Mouse (Mus musculus) ES-E14 (cell line): Measurements from ENCODE around the gene Pde2a. TPM values are rescaled to one million over a fixed set of nuclear protein-coding genes. Genes with fewer than 3 reads are reported as not detected.
A peak's percentile ranks its signal among the peaks of the same experiment; 100 is the strongest.

Experiments
- DNase-seq: peaks from one replicate; pipeline ENCODE4 v3.0.0-alpha.2; 2013; ENCODE audit warnings: low read depth, low spot score
- H3K27ac ChIP-seq: 2 replicates; pipeline ENCODE4 v1.5.1; 2012; ENCODE audit warnings: low read depth, mild to moderate bottlenecking, low read length, moderate library complexity, mixed read lengths; ENCODE audit not compliant: poor library complexity, insufficient read depth, severe bottlenecking
- H3K36me3 ChIP-seq: 2 replicates; pipeline ENCODE4 v1.6.1; 2012; ENCODE audit warnings: mild to moderate bottlenecking, low read length, moderate library complexity, mixed read lengths; ENCODE audit not compliant: control insufficient read depth, poor library complexity, insufficient read depth, severe bottlenecking
- H3K4me1 ChIP-seq, 2 experiments: fragments of 150-350 bp in 1 of 2; sonication (generic) in 1 of 2; 2 replicates each; pipeline ENCODE4 v1.6.1; 2012; ENCODE audit warnings: low read length in 2 of 2, mild to moderate bottlenecking in 1 of 2, mixed read lengths in 1 of 2; ENCODE audit not compliant: control insufficient read depth in 2 of 2, insufficient read depth in 2 of 2, poor library complexity in 1 of 2
- H3K4me3 ChIP-seq, 2 experiments: fragments of 150-350 bp in 1 of 2; sonication (generic) in 1 of 2; 2 replicates each; pipeline ENCODE4 v1.5.1; 2012; ENCODE audit warnings: low read length in 2 of 2, low read depth in 1 of 2, mild to moderate bottlenecking in 1 of 2, mixed read lengths in 1 of 2; ENCODE audit not compliant: insufficient read depth in 1 of 2, poor library complexity in 1 of 2, severe bottlenecking in 1 of 2
- H3K9ac ChIP-seq: 2 replicates; pipeline ENCODE4 v1.6.1; 2012; ENCODE audit warnings: low read depth, mild to moderate bottlenecking, low read length, mixed read lengths; ENCODE audit not compliant: poor library complexity, insufficient read depth, severe bottlenecking
- H3K9me3 ChIP-seq: fragments of 150-350 bp; sonication (generic); 2 replicates; pipeline ENCODE4 v1.6.1; 2012; ENCODE audit warnings: low read depth, mild to moderate bottlenecking, low read length; ENCODE audit not compliant: control insufficient read depth, insufficient read depth
- CHD2 ChIP-seq: IDR thresholded peaks from 2 replicates; pipeline ENCODE4 v1.6.1; 2014; ENCODE audit warnings: mild to moderate bottlenecking, low read depth, low read length, inconsistent platforms
- HCFC1 ChIP-seq: IDR thresholded peaks from 2 replicates; pipeline ENCODE4 v1.6.1; 2012; ENCODE audit warnings: low read length, inconsistent platforms, borderline replicate concordance; ENCODE audit not compliant: insufficient read depth
- MAFK ChIP-seq: IDR thresholded peaks from 2 replicates; pipeline ENCODE4 v1.6.1; 2014; ENCODE audit warnings: mild to moderate bottlenecking, low read depth, low read length, inconsistent platforms; ENCODE audit not compliant: insufficient read depth
- ZC3H11A ChIP-seq: IDR thresholded peaks from 2 replicates; pipeline ENCODE4 v1.6.1; 2012; ENCODE audit warnings: low read depth, mild to moderate bottlenecking, inconsistent platforms, low read length, borderline replicate concordance
- ZNF384 ChIP-seq: IDR thresholded peaks from 2 replicates; pipeline ENCODE4 v1.6.1; 2012; ENCODE audit warnings: low read depth, low read length, inconsistent platforms
- in situ Hi-C, 2 experiments: fragments of 600-800 bp; cut with MboI; formaldehyde crosslinking; loops; one replicate each; pipeline ENCODE4 v1.15.1; 2025; ENCODE audit warnings: low sequenced_read_pairs in 2 of 2, inconsistent platforms in 1 of 2; ENCODE audit not compliant: unreplicated experiment in 2 of 2
- total RNA-seq: library from RNA; depleted of rRNA; stranded (reverse); fragments of 300-350 nt; gene quantifications from 2 replicates; pipeline ENCODE4 v1.2.3, GENCODE M21; 2012

Pde2a gene
- total RNA-seq, 1 experiment: 6.2 TPM

GRCm38 (mm10) chr7:101435038-101435437 is 13.5 kb downstream of the Pde2a start:
- no peak for DNase-seq
- in situ Hi-C loops: no loop called here
- Histone ChIP-seq H3K4me1 (no peaks in the 10 kb centered on the region; a peak in 1 of 4 replicates), H3K36me3 (no peaks in the 10 kb centered on the region), H3K9me3 (no peaks in the 10 kb centered on the region), H3K9ac (no peak overlapping the region), H3K27ac (no peak overlapping the region), H3K4me3 (no peak overlapping the region)
- TF ChIP-seq CHD2: no peak
- no peak for TF ChIP-seq ZC3H11A
- no peak for TF ChIP-seq HCFC1
- no peak for TF ChIP-seq ZNF384
- no peak for TF ChIP-seq MAFK

DNA sequence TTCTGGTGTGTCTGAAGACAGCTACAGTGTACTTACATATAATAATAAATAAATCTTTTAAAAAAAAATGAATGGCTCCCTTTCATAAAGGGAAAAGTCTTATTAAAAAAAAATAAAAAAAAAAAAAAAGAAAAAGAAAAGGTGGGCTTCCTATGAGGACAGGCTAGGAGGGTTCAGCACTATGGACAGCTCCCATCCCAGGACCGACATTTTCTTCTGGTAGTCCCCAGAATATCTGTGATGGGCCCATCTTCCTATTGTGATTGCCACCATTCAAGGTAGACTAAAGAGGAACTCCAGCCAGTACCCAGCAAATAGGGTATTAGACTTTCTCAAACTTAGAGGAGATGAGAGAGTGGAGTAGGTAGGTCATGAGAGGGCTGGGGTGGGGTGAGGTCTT is 16.4 kb downstream of the Pde2a start:
- H3K4me3 ChIP-seq: no peak overlapping the region
- no peaks in the 10 kb centered on the region for H3K36me3 ChIP-seq
- H3K27ac ChIP-seq: no peak overlapping the region
- H3K9ac ChIP-seq: no peak overlapping the region
- H3K9me3 ChIP-seq: no peaks in the 10 kb centered on the region
- peak; percentile 36 for DNase-seq
- in situ Hi-C loops: no loop called here
- TF ChIP-seq CHD2 (no peak), ZNF384 (peak; percentile 92)
- no peaks in the 10 kb centered on the region; a peak in 1 of 4 replicates for H3K4me1 ChIP-seq

DNA sequence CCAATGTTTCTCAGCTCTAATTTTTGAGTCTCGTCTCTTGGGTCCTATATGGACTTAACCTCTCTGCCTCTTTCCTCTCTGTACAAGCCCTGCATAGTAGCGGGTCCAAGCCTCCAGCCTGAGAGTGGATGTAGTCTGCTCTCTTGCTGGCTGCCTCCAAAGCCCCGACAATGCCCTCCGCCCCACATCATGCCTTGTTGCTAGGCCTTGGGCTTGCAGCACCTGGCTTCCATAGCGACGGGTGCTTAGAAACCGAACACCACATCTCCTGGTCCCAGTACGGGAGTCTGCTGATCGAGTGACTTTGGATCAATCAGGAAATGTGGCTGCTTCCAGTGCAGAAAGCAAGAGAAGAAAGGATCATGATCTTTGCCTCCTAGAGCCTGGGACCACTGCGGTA is 21.6 kb downstream of the Pde2a start:
- Histone ChIP-seq H3K36me3 (no peaks in the 10 kb centered on the region), H3K9me3 (no peaks in the 10 kb centered on the region), H3K27ac (no peak overlapping the region), H3K4me3 (no peak overlapping the region), H3K4me1 (no peaks in the 10 kb centered on the region), H3K9ac (no peak overlapping the region)
- in situ Hi-C loops: no loop called here
- no peak for DNase-seq
- TF ChIP-seq CHD2 (no peak), HCFC1 (no peak), MAFK (no peak), ZC3H11A (no peak), ZNF384 (no peak)

- H3K36me3 ChIP-seq: no peaks in the 10 kb centered on the region
- no peak overlapping the region for H3K4me3 ChIP-seq
- TF ChIP-seq CHD2 (no peak), HCFC1 (no peak), MAFK (no peak), ZNF384 (no peak), ZC3H11A (no peak)
- H3K27ac ChIP-seq: no peak overlapping the region
- no peaks in the 10 kb centered on the region for H3K9me3 ChIP-seq
- DNase-seq: no peak
- no peaks in the 10 kb centered on the region for H3K4me1 ChIP-seq
- no peak overlapping the region for H3K9ac ChIP-seq
- in situ Hi-C loops: no loop called here
These were observed 22.7 kb downstream of the Pde2a start for GRCm38 (mm10) chr7:101444211-101444610.

DNA sequence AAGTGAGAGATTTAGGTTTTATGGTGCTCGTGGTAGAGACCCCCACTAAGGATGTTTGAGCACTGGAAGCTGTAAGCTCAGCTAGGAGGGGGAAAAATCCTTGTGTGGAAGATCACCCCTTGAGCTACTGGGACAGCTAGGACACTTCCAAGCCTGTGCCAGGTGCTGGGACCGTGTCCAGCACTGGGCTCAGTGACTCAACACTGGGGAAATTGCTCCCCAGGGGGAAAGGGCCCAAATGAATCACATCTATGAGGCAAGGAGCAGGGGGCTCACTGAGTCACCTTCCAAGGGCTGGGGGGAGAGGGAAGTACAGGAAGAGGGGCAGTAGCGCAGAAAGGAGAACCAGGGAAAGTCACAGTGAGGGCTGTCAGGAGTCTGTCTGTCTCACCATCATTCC is 28.4 kb downstream of the Pde2a start:
- H3K36me3 ChIP-seq: no peaks in the 10 kb centered on the region
- TF ChIP-seq CHD2 (no peak), ZC3H11A (no peak), MAFK (no peak)
- H3K9ac ChIP-seq: no peak overlapping the region
- H3K27ac ChIP-seq: no peak overlapping the region
- H3K9me3 ChIP-seq: no peaks in the 10 kb centered on the region
- no peak for DNase-seq
- no peaks in the 10 kb centered on the region for H3K4me1 ChIP-seq
- in situ Hi-C loops: loop anchor here in 1 of 2 experiments (5.0 kb wide), 1 partner anchor 52 kb away; no protein-coding TSS in a partner anchor
- no peak overlapping the region for H3K4me3 ChIP-seq
